Mouse (Mus musculus) cerebellum, adult 2 months (tissue): ENCODE results near the gene H2-Oa.

ENCODE experiments used
- CTCF ChIP-seq: fragments of 200-500 bp; IDR thresholded peaks from 2 replicates; pipeline ENCODE4 v1.5.1; 2011; ENCODE audit warnings: low read depth, mild to moderate bottlenecking, control low read depth, low read length, moderate library complexity, borderline replicate concordance; ENCODE audit not compliant: insufficient read depth
- POLR2A ChIP-seq: fragments of 200-500 bp; IDR thresholded peaks from 2 replicates; pipeline ENCODE4 v1.6.1; 2011; ENCODE audit warnings: low read length, control low read depth, borderline replicate concordance; ENCODE audit not compliant: insufficient read depth

DNA sequence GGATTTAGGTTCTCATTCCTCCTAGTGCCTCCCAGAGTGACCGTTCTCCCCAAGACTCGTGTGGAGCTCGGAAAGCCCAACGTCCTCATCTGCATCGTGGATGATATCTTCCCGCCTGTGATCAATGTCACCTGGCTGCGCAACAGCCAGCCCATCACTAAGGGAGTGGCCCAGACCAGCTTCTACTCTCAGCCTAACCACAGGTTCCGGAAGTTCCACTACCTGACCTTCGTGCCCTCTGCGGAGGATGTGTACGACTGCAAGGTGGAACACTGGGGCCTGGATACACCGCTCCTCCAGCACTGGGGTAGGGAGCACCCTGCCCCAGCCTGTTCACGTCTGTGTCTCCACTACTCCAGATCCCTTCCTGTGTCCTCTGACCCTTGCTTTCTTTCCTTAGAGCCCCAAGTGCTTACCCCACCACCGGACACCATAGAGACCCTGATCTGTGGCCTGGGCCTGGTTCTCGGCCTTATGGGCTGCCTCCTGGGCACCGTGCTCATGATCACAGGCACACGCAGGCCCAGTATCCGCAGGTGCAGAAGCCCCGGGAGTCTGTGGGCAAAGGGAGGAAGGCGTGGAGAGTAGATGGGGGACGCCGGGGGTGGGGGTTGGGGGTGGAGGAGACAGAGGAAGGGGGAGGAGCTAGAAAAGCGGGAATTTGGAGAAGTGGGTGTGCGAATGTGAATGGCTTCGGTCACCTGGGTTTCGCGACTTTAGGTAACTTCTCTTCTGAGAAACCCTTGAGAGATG, 2.3 kb downstream of the H2-Oa start:
- TF ChIP-seq POLR2A (no peak), CTCF (no peak)
